Comparison of ENCODE assay signal across 8 mouse cellular contexts in the genomic region with DNA sequence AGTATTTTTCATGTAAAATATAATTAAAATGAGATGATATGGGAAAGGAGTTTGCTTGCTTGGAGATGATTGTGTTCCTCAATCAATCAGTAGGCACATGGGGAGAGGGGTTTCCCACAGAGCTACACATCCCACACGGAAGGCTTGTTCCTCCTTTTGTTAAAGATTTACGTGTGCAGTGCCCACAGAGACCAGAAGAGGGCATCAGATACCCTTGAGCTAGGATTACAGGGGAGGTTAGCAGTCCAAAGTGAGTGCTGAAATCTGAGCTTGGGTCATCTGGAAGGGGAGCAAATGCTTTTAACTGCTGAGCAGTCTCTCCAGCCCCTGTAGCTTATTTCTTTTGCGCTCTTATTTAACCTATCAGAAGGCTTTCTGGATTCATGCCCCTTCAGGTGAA. TPM values are rescaled to one million over a fixed set of nuclear protein-coding genes. Genes with fewer than 3 reads are reported as not detected.
DNase-seq lines count a peak whose midpoint lies in the region; ATAC-seq lines count a peak whose summit lies in the region.

No protein-coding gene starts in this region.

- ATAC-seq in frontal cortex, adult (ENCODE audit: low TSS enrichment): no peak

- DNase-seq in adrenal gland, postnatal 10 days: peak; percentile 50
- no peak for DNase-seq in adrenal gland, postnatal 25 days
- DNase-seq in layer of hippocampus, adult 11-12 months (ENCODE audit: low spot score): peak; percentile 47
- DNase-seq in layer of hippocampus, adult 9-11 months: no peak
- DNase-seq in c-Kit-positive CD71-negative TER-119-negative erythroid progenitor cells, embryonic 14.5 days (ENCODE audit: low read depth): peak; percentile 56
- DNase-seq in kidney, postnatal 4 days: peak; percentile 58 to 62
- peak; percentile 36 for DNase-seq in spleen, adult 12 weeks (ENCODE audit: low spot score)

RNA-seq across cellular contexts. Expression of a gene that starts 5.0 kb away (rescaled TPM):
- total RNA-seq in adrenal gland, postnatal 10 days (2021): not detected
- not detected in 2 replicates for total RNA-seq in adrenal gland, postnatal 25 days (2021)

RNA-seq across cellular contexts. Expression of a gene that starts 7.5 kb away (rescaled TPM):
- 10 to 100 TPM in 1 of 2 experiments, 1 to 10 TPM in 1; 5.3 to 11.8 TPM for total RNA-seq in adrenal gland, postnatal 10 days (2021)
- 1.3 and 2.0 TPM in 2 replicates for total RNA-seq in adrenal gland, postnatal 25 days (2021)

RNA-seq across cellular contexts. Expression of a gene that starts 59.5 kb away (rescaled TPM):
- total RNA-seq in adrenal gland, postnatal 10 days (2021): 10 to 100 TPM; 83.7 to 91.8 TPM
- 142 and 170 TPM in 2 replicates for total RNA-seq in adrenal gland, postnatal 25 days (2021)

Comparison
In these comparisons a context has a peak if more than half of its experiments do, and no peak if none do; other contexts are left out.
1. DNase-seq: peak in adrenal gland, postnatal 10 days (single experiment), layer of hippocampus, adult 11-12 months (single experiment), c-Kit-positive CD71-negative TER-119-negative erythroid progenitor cells, embryonic 14.5 days (single experiment), kidney, postnatal 4 days (2 of 2) and spleen, adult 12 weeks (single experiment); none in adrenal gland, postnatal 25 days (single experiment) and layer of hippocampus, adult 9-11 months (single experiment).